Mouse (Mus musculus) megakaryocyte, embryonic 14.5 days (primary cell): ENCODE measurements around the gene Ndel1.

Source experiments
- FLI1 ChIP-seq: IDR thresholded peaks from 2 replicates; pipeline ENCODE4 v1.6.1; 2012; ENCODE audit warnings: low read length, inconsistent platforms, mixed read lengths
- GATA1 ChIP-seq: IDR thresholded peaks from 3 replicates; pipeline ENCODE4 v1.6.1; 2012; ENCODE audit warnings: mixed read lengths, low read length, inconsistent platforms, borderline replicate concordance

- no peak for TF ChIP-seq GATA1
- no peak for TF ChIP-seq FLI1
Observed at GRCm38 (mm10) chr11:68886091-68886490, 14.4 kb upstream of the Ndel1 start.
